Mouse (Mus musculus) heart, postnatal 36 days (tissue): ENCODE data around the gene Csnk1e. TPM values are rescaled to one million over a fixed set of nuclear protein-coding genes. Genes with fewer than 3 reads are reported as not detected.
A peak's percentile ranks its signal among the peaks of the same experiment; 100 is the strongest.

Experiments used
- DNase-seq, 2 experiments: peaks; one replicate each; pipeline ENCODE4 v3.0.0; 2021 to 2022
- intact Hi-C: fragments of 180-260 bp; cut with DNase I; formaldehyde crosslinking; loops from one replicate; pipeline ENCODE4 v1.15.1; 2025
- total RNA-seq, 2 experiments: library from RNA; stranded (reverse); gene quantifications; 2 replicates each; pipeline ENCODE4 v1.2.3; 2021

Csnk1e gene
- total RNA-seq, 2 experiments from 2014 or later, result 55.8 to 60.5 TPM

DNA sequence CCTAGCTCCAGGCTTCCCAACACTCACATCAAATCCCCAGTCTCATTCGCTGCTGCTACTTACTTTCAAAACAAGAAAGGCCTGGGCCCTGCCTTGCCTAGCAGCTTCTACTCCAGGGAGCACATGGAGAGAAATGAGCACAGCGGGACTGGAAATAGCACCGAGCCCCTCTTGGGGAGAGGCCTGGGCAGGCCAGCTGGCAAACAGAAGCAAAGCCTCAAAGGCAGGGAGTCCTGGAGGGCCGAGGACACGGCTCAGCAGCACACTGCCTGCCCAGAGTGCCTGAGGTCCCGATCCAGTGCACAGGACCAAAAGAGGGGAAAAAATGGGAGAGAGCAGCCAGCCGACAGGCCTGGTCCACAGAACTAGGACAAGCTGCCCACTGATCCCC, 54.4 kb downstream of the Csnk1e start:
- intact Hi-C loops, result no loop called here
- peak in 1 of 2 experiments; percentile 49 for DNase-seq

DNA sequence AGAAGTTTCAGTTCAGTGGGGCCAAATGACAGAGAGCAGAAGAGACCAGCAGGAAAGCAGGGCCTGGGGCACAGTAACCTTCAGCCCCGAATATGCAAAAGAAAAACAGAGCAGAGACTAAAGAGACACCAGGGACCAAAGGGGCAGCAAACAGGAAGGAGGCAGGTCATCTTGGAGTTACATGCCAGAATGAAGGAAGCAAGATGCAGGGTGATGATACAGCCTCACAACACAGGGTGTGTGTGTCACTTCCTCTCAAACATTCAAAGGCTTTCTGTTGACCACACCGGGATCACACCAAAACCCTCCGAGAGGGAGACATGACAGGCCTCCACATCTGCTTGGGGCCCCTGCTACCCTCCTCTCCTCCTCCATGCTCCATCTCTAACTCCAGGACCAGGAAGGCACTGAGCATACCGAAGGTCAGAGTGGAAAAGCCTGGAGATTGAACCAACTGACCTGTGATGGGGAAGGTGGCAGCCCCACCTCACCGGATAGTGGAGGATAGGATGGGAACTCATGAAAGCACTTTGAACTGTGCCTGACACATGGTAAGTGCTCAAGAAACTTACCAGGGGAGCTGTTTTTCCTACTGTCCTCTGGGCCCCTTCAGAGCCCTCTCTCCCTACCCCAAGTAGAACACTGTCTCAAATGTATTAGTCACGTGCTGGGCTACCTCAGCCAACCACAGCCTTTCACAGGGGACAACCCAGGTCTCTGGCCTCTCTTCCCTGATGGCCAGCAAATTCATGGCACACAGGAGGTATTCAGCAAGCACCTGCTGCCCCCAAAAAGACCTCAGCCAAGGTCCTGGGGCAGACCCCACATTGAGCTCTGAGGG, 55.0 kb downstream of the Csnk1e start:
- DNase-seq, result no peak
- intact Hi-C loops, result no loop called here

GRCm38 (mm10) chr15:79399231-79400052, 55.9 kb downstream of the Csnk1e start:
- intact Hi-C loops, result no loop called here
- no peak for DNase-seq

DNA sequence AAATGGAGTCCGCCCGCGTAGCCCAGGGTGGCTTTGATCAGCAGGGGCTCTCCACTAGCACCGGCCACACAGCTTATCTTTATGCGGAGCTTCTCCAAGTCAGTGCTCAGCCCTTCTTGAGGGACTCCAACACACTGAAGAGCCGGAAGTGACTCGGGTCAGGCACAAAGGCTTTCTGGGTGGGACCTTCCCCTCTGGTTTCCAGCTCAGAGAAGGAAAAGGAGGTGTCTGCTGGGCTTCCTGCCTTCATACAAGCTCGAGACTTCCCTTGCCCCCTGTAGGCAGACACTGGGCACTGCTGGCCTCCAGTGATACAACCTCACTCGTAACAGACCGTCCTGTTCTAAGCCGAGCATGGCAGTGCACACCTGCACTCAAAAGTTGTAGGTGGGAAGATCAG, 58.6 kb downstream of the Csnk1e start:
- intact Hi-C loops, result no loop called here
- DNase-seq, result peak; percentile 60 to 64

DNA sequence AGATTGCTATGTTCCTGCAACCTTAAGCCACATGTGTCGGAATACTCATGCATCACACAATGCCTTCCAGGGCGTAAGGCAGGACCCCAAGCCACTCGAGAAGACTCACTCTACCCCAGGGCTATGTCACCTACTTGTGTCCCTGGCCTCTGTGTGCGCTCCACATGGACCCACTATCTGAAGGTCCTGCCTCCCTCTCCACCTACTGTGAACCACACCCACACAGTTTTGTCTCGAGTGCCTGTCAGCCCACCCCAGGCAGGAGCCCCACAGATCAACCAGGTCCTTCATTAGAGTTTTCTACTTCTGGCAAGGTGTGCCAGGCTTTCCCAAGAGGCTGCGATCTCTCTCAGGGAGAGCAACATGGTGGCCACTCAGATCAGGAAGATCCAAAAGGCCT, 60.1 kb downstream of the Csnk1e start:
- intact Hi-C loops, result no loop called here

DNA sequence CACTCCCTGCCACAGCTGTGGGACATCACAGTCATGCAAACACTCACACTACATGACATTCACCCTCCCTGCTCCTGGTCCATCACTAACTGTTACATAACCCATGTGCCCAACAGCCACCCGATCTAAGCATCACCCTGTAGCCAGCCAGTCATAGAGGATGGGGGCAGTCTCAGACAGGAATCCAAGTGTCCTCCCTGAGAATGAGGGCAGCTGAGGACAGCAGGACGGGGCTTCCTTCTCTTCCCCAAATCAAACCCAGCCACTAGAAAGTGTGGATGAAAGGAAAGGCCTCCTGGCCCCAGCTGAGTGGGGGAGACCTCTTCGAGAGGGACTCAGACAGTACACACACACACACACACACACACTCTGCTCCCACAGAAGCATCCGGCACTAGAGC, 60.5 kb downstream of the Csnk1e start:
- intact Hi-C loops, result no loop called here
- DNase-seq, result no peak

More for the DNA sequence above, 60.1 kb downstream of the Csnk1e start:
- DNase-seq, result no peak

- intact Hi-C loops, result no loop called here
- no peak for DNase-seq
These were observed 62.3 kb downstream of the Csnk1e start for GRCm38 (mm10) chr15:79393101-79393500.

GRCm38 (mm10) chr15:79392527-79392926, 62.8 kb downstream of the Csnk1e start:
- intact Hi-C loops, result no loop called here
- no peak for DNase-seq

DNA sequence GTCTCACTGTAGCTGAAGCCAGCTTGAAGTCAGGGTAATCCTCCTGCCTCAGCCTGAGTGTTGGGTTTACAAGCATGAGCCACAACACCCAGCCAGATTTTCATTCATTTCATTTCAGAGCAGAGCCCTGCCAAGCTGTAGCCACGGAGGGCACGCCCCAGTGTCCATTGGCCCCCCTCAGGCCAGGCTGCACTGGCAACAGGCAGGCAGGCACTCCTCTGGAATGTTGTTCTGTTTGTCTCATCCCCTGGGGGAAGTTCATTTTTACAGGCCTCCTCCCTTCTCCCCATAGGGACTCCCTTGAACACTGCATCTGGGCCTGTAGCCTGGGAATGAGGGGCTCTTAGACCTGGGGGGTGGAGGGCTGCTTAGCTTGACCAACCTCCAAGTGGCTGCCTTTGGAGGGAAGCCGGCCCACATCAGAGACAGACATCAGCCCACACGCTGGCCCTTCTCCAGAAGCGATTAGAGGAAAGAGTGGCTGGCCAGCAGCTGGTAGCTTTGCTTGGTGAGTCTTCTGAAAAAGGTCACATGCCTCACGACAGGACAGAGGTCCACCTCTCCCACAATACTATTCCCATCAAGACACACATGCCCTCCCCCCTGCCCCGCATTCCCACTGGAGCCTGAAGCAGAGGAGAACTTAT, 63.8 kb downstream of the Csnk1e start:
- DNase-seq, result peak; percentile 68 to 80
- intact Hi-C loops, result no loop called here

GRCm38 (mm10) chr15:79390434-79390833, 64.9 kb downstream of the Csnk1e start:
- intact Hi-C loops, result no loop called here
- DNase-seq, result no peak

- no peak for DNase-seq
- intact Hi-C loops, result no loop called here
These were observed 67.2 kb downstream of the Csnk1e start for GRCm38 (mm10) chr15:79388171-79388570.

DNA sequence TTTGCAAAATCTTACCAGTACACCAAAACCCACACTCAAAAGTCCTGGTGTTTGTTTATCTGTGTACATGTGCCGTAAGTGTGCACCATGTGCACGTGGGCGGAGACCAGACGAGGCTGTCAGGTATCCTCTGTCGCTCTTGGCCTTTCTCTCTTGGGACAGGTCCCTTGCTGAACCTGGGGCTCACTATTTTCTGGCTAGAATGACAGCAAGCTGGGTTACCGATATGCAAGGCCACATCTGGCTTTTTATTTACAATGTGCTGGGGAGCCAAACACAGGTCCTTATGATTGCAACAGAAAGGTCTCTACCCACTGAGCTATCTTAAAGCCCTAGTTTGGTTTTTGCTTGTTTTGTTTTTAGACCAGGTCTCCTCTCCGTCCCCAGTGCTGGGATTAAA, 67.8 kb downstream of the Csnk1e start:
- no peak for DNase-seq
- intact Hi-C loops, result no loop called here

GRCm38 (mm10) chr15:79387081-79387480, 68.3 kb downstream of the Csnk1e start:
- intact Hi-C loops, result no loop called here
- DNase-seq, result no peak

DNA sequence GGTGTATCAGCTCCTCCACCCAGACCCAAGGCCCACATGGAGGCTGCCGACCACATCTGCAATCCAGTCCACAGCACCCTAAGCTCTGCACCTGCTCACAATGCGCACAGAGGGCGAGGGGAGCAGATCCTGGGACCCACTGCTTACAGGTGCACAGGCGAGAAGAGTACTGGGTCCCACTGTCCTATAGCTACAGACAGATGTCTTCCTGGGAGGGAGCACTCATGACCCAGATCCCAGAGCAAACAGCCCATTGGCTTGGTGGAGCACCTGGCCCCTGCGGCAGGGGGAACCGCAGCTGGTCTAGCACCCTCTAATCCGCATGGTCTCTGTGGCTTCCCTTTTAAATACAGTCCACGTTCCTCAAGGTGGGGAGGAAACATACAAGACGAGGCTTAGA, 73.7 kb downstream of the Csnk1e start:
- intact Hi-C loops, result loop anchor here (2.0 to 5.0 kb wide), 2 partner anchors 21 to 61 kb away; partner anchors contain the start of gene Tmem184b
- DNase-seq, result no peak

GRCm38 (mm10) chr15:79380468-79381444, 74.6 kb downstream of the Csnk1e start:
- intact Hi-C loops, result loop anchor here (2.0 to 5.0 kb wide), 2 partner anchors 22 to 62 kb away; partner anchors contain the start of gene Tmem184b
- peak; percentile 77 to 86 for DNase-seq

DNA sequence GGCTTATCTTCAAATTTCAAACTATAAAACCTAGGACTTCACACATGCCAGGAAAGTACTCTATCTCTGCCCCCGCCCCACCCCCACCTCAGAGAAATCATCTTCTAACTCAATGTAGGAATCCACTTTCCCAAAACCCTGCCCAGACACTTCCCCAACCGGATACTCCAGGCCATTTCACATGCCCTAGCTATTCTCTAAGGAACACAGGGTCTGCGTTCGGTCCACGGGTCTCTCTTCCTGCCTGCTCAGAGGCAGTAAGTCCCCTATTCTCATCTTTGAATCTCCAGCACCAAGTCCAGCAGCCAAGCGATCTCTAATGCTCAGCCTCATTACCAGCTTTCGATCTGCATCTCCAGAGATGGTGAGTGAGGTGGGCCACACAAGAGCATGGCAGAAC, 75.7 kb downstream of the Csnk1e start:
- intact Hi-C loops, result loop anchor here (2.0 to 5.0 kb wide), 3 partner anchors 23 to 137 kb away; partner anchors contain the start of gene Tmem184b
- no peak for DNase-seq

- intact Hi-C loops, result loop anchor here (2.0 kb wide), 1 partner anchor 136 kb away; no protein-coding TSS in a partner anchor
- no peak for DNase-seq
These were observed 76.8 kb downstream of the Csnk1e start for GRCm38 (mm10) chr15:79378608-79379007.

DNA sequence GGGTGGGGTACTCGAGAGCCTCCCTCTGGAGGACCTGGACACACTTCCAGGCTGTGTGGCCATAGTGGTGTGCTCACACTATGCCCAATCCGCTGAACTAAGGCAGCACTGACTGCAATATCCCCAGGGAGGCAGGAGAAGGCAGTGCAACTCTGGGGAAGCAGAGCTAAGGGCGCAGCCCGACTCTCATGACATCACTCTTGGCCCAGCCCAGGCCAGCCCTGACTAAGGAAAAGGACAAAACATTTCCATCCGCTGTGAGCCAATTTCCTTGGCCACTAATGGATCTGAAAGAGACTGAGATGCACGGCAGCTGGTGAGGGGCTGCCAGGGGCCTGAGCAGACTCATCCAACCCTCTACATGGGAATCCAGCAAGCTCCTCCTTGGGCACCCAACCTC, 77.7 kb downstream of the Csnk1e start:
- intact Hi-C loops, result loop anchor here (1.0 to 2.0 kb wide), 2 partner anchors 90 to 135 kb away; no protein-coding TSS in a partner anchor
- DNase-seq, result peak; percentile 80 to 86

DNA sequence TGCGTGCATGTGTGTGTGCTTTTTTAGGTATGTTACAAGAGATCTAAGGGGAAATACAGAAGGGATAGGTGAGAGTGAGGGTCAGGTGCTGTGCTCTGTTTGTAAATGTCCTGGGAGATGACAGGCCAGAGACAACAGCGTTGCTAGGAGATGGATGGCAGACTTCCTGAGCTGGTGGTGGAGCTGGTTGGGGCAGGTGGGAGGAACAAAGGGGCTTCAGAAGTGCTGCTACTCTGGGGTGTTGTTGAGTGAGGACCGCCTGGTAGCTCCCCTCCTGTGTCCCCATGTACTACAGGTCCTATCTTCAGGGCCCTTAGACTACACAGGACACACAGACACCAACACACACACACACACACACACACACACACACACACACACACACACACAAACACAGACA, 80.6 kb downstream of the Csnk1e start:
- no peak for DNase-seq
- intact Hi-C loops, result no loop called here
